Mouse (Mus musculus): Measurements from ENCODE around the gene Apoa1.

GRCm38 (mm10) chr9:46224101-46224500 is 4.3 kb upstream of the Apoa1 start:
- TF ChIP-seq POLR2A (IDR thresholded peaks at IDR 0.05; ENCODE audit: insufficient read length, low read depth) (no peak), MYOG (IDR thresholded peaks at IDR 0.05; ENCODE audit: control insufficient read depth in 1 of 3, insufficient read depth in 1 of 3, insufficient read length in 2 of 3, low read depth in 2 of 3) (no peak), USF1 (IDR thresholded peaks at IDR 0.05; ENCODE audit: low read depth) (no peak)
